Mouse (Mus musculus): ENCODE measurements around the gene Fndc11.
"Not testable (repeated sequence)": the region's sequence is repeated elsewhere in the genome, so short reads cannot be mapped to it uniquely, and the experiment has no call there.

Fndc11 gene

GRCm38 (mm10) chr2:181219538-181220216, at the start of gene Fndc11:
TSS of gene Fndc11 (plus strand) at chr2:181220013.
- peak; percentile 59 to 61 for DNase-seq

GRCm38 (mm10) chr2:181174646-181175045, 45.2 kb upstream of the Fndc11 start:
- no peak for DNase-seq

- no peak for DNase-seq
Observed at GRCm38 (mm10) chr2:181178015-181178414, 41.8 kb upstream of the Fndc11 start.

- no peak for DNase-seq
Observed at GRCm38 (mm10) chr2:181178471-181178870, 41.3 kb upstream of the Fndc11 start.

- no peak for DNase-seq
Observed at GRCm38 (mm10) chr2:181180898-181181297, 38.9 kb upstream of the Fndc11 start.

GRCm38 (mm10) chr2:181186635-181187034, 33.2 kb upstream of the Fndc11 start:
- DNase-seq, result peak; percentile 91 to 92

GRCm38 (mm10) chr2:181187121-181188000, 32.5 kb upstream of the Fndc11 start, which contains the start of gene Ppdpf:
TSS of gene Ppdpf (plus strand) at chr2:181187247.
- DNase-seq, result peak; percentile 87 to 88

GRCm38 (mm10) chr2:181188681-181189080, 31.1 kb upstream of the Fndc11 start:
- no peak for DNase-seq

GRCm38 (mm10) chr2:181189321-181189720, 30.5 kb upstream of the Fndc11 start:
- DNase-seq, result no peak

GRCm38 (mm10) chr2:181191385-181191784, 28.4 kb upstream of the Fndc11 start:
- not testable (repeated sequence) for DNase-seq

GRCm38 (mm10) chr2:181191936-181192335, 27.9 kb upstream of the Fndc11 start:
- no peak for DNase-seq

- no peak for DNase-seq
Observed at GRCm38 (mm10) chr2:181193044-181193443, 26.8 kb upstream of the Fndc11 start.

GRCm38 (mm10) chr2:181196628-181197300, 23.0 kb upstream of the Fndc11 start:
- no peak for DNase-seq

- DNase-seq, result no peak
Observed at GRCm38 (mm10) chr2:181201606-181202005, 18.2 kb upstream of the Fndc11 start.

GRCm38 (mm10) chr2:181202422-181202821, 17.4 kb upstream of the Fndc11 start, which contains the start of gene Ptk6:
TSS of gene Ptk6 (minus strand) at chr2:181202789.
- no peak for DNase-seq

- DNase-seq, result no peak
Observed at GRCm38 (mm10) chr2:181202886-181203285, 16.9 kb upstream of the Fndc11 start.

- DNase-seq, result no peak
Observed at GRCm38 (mm10) chr2:181205678-181206077, 14.1 kb upstream of the Fndc11 start.

GRCm38 (mm10) chr2:181206118-181206517, 13.7 kb upstream of the Fndc11 start:
- DNase-seq, result no peak

GRCm38 (mm10) chr2:181212389-181213020, 7.3 kb upstream of the Fndc11 start:
- DNase-seq, result no peak

- no peak for DNase-seq
Observed at GRCm38 (mm10) chr2:181213021-181213445, 6.8 kb upstream of the Fndc11 start, which contains the start of gene Srms. TSS of gene Srms (minus strand) at chr2:181213185.

GRCm38 (mm10) chr2:181216037-181216436, 3.8 kb upstream of the Fndc11 start:
- no peak for DNase-seq

- no peak for DNase-seq
Observed at GRCm38 (mm10) chr2:181218881-181219485, 830 bp upstream of the Fndc11 start.

Measured in cerebellum, adult 18-20 months (tissue).